Mouse (Mus musculus): ENCODE data around the gene En2. TPM values are rescaled to one million over a fixed set of nuclear protein-coding genes. Genes with fewer than 3 reads are reported as not detected.

Gene En2
- polyA plus RNA-seq, 1 experiment from 2014 or later, result not detected

DNA sequence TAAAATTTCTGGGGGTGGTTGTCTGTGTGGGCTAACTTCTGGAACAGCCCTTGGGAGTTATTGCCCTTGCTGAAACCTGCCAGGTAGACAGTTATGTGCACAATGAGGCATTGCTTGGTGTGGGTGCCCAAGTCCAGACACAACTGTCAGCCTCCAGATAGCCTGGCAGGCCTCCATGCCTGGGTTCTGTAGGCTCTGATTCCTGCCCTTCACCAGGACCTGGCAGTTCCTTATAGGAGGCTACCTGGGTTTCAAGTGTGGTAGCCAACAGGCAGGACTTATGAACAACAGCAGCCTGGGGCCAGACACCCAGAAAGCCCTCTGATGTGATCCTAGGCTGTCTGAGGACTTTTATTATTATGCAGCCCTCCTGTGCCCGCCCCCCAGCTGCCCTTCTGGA is 1.6 kb upstream of the En2 start:
- no peak overlapping the region for H3K9ac ChIP-seq (ENCODE audit: low read length)
- peaks cover 2% of the 10 kb centered on the region; the same call in 1 of the 2 replicates for H3K4me1 ChIP-seq (replicated peaks; ENCODE audit: control insufficient read depth, insufficient read depth)
- ATAC-seq (ENCODE audit: low FRiP score, low TSS enrichment), result no peak
- TF ChIP-seq EP300 (optimal IDR thresholded peaks at IDR 0.05), result no peak
- no peak for TF ChIP-seq CTCF (IDR thresholded peaks at IDR 0.05; ENCODE audit: low read depth)
- H3K4me3 ChIP-seq (ENCODE audit: low read depth, low read length), result no peak overlapping the region
- no peaks in the 10 kb centered on the region for H3K9me3 ChIP-seq (ENCODE audit: control insufficient read depth, low read length)
- H3K27ac ChIP-seq (replicated peaks), result no peak overlapping the region
- no peak overlapping the region for H3K4me2 ChIP-seq (replicated peaks; ENCODE audit: low read depth)
- 8% methylated on average over 1 of the region's 1 CpGs for WGBS
- no peaks in the 10 kb centered on the region for H3K36me3 ChIP-seq (ENCODE audit: control insufficient read depth, insufficient read depth, low read length)
- DNase-seq (ENCODE audit: low spot score), result no peak
- H3K27me3 ChIP-seq (ENCODE audit: control insufficient read depth, insufficient read depth, low read length), result peaks cover 47% of the 10 kb centered on the region

DNA sequence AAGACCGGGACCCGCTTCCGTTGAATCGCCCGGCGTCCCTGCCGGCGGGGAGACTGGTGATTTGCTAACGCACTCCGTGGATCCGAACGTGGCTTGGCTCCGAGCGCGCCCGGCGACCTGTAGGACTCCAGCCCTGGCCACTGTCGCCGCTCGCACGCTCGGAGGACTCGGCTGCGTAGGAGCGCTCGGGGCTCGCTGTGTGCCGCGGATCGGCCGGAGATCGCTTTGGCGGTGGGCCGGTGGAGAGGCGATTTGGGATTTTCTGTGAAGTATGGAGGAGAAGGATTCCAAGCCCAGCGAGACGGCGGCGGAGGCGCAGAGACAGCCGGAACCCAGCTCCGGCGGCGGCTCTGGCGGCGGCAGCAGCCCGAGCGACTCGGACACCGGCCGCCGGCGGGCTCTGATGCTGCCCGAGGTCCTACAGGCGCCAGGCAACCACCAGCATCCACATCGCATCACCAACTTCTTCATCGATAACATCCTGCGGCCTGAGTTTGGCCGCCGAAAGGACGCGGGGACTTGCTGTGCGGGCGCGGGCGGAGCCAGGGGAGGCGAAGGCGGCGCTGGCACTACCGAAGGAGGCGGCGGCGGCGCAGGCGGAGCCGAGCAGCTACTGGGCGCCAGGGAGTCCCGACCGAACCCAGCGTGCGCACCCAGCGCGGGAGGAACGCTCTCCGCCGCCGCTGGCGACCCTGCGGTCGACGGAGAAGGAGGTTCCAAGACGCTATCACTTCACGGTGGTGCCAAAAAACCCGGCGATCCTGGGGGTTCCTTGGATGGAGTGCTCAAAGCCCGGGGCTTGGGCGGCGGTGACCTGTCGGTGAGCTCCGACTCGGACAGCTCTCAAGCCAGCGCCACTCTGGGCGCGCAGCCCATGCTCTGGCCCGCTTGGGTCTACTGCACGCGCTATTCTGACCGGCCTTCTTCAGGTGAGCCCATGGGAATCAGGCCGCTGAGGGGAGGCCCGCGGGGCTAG is 1.1 kb downstream of the En2 start:
- peak; percentile 60 for DNase-seq (ENCODE audit: low spot score)
- no peak overlapping the region for H3K9ac ChIP-seq (ENCODE audit: low read length)
- ATAC-seq (ENCODE audit: low FRiP score, low TSS enrichment), result peak; percentile 62; the same call in 1 of the 2 replicates
- H3K4me2 ChIP-seq (replicated peaks; ENCODE audit: low read depth), result peak overlapping the region; percentile 76
- under 1% methylated on average over 107 of the region's 111 CpGs for WGBS
- peaks cover 47% of the 10 kb centered on the region; the same call in 1 of the 2 replicates for H3K27me3 ChIP-seq (ENCODE audit: control insufficient read depth, insufficient read depth, low read length)
- H3K4me3 ChIP-seq (ENCODE audit: low read depth, low read length), result peak overlapping the region; percentile 46
- H3K36me3 ChIP-seq (ENCODE audit: control insufficient read depth, insufficient read depth, low read length), result no peaks in the 10 kb centered on the region
- H3K4me1 ChIP-seq (replicated peaks; ENCODE audit: control insufficient read depth, insufficient read depth), result peaks cover 2% of the 10 kb centered on the region; the same call in 1 of the 2 replicates
- H3K9me3 ChIP-seq (ENCODE audit: control insufficient read depth, low read length), result no peaks in the 10 kb centered on the region
- H3K27ac ChIP-seq (replicated peaks), result no peak overlapping the region
- TF ChIP-seq EP300 (optimal IDR thresholded peaks at IDR 0.05), result no peak
- TF ChIP-seq CTCF (IDR thresholded peaks at IDR 0.05; ENCODE audit: low read depth), result no peak

DNA sequence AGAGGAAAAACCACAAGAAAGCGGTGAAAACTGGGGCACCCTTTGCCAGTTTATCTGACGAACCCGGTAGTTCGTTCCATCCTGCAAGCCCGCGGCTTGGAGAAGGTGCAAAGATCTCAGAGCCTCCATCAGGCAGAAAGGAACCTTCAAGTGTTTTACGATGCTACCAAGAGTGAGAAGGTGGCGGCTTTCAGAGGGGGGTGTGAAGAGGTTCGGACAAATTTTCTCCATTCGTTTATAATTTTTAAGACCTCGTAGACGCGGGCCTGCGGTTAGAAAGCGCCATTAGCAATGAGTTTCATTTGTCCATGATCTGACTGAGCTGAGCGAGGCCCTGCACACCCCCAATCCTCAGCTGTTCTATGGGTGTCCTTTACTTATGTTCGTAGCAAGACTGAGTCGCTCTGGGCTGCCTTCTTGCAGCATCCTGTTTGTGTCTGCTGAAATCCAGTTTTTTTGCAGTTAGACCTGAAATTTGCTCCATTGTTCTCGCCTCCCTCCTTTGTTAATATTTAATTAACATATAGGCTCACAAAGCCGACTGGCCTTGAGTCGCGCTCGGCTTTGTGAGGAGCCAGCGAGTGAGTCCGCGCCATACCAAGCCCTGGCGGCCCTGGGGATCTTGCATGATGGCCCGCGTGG is 2.2 kb downstream of the En2 start:
- DNase-seq (ENCODE audit: low spot score), result no peak
- peaks cover 38% of the 10 kb centered on the region; the same call in 1 of the 2 replicates for H3K27me3 ChIP-seq (ENCODE audit: control insufficient read depth, insufficient read depth, low read length)
- H3K9me3 ChIP-seq (ENCODE audit: control insufficient read depth, low read length), result no peaks in the 10 kb centered on the region
- H3K4me1 ChIP-seq (replicated peaks; ENCODE audit: control insufficient read depth, insufficient read depth), result peaks cover 2% of the 10 kb centered on the region; the same call in 1 of the 2 replicates
- no peak for ATAC-seq (ENCODE audit: low FRiP score, low TSS enrichment)
- H3K9ac ChIP-seq (ENCODE audit: low read length), result no peak overlapping the region
- H3K4me3 ChIP-seq (ENCODE audit: low read depth, low read length), result peak overlapping the region; percentile 12
- 2% methylated on average over 29 of the region's 29 CpGs for WGBS
- no peak overlapping the region for H3K27ac ChIP-seq (replicated peaks)
- peak overlapping the region; percentile 29; the same call in 1 of the 2 replicates for H3K4me2 ChIP-seq (replicated peaks; ENCODE audit: low read depth)
- no peaks in the 10 kb centered on the region for H3K36me3 ChIP-seq (ENCODE audit: control insufficient read depth, insufficient read depth, low read length)
- TF ChIP-seq EP300 (optimal IDR thresholded peaks at IDR 0.05) (no peak), CTCF (IDR thresholded peaks at IDR 0.05; ENCODE audit: low read depth) (no peak)

DNA sequence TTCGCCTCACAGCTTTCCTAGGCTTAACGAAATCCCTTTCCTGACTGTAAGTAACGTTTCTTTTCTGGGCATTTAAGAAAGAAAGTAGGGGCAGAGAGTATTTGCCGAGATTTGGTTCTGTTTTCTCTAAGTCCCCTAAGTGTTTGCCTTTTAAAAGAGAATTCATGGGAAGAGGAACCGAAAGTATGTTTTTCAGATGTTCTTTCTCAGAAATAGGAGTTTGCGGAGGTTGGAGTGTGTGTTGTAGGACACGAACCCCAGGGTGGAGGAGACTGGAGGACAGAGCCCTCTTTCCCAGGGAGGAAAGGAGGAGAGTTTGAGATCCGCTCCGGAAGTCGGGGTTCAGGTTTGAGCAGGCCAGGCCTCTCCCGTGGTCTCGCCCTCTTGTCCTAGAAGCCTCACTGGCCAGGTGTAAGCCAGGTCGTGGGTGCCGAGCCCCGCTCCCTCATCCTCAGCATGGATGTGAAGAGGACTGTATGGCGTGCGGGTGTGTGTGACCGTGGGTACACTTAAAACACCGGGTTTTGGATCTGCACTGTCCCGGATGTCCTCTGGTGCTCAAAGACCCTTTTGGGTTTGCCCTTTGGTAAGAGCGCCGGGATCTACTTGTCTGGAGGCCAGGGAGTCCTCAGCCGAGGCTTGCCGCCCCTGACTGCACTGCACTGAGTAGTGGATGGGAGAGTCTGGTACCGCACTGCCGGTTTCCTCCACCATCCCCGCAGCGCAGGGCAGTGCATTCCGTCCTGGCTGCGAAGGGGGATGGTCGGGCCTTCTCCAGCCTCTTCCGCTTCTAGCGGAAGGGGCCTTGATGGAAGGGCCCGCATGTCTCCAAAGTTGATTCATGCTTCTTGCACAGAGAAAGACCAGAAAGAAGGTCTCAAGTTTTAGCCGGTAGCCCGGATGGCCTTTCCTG is 3.0 kb downstream of the En2 start:
- H3K4me3 ChIP-seq (ENCODE audit: low read depth, low read length), result peak overlapping the region; percentile 12
- DNase-seq (ENCODE audit: low spot score), result no peak

DNA sequence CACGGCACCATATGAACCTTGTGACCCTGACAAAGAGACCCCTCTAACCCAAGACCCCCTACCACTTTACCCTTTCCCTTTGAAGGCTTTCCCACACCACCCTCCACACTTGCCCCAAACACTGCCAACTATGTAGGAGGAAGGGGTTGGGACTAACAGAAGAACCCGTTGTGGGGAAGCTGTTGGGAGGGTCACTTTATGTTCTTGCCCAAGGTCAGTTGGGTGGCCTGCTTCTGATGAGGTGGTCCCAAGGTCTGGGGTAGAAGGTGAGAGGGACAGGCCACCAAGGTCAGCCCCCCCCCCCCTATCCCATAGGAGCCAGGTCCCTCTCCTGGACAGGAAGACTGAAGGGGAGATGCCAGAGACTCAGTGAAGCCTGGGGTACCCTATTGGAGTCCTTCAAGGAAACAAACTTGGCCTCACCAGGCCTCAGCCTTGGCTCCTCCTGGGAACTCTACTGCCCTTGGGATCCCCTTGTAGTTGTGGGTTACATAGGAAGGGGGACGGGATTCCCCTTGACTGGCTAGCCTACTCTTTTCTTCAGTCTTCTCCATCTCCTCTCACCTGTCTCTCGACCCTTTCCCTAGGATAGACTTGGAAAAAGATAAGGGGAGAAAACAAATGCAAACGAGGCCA is 3.8 kb downstream of the En2 start:
- WGBS, result 8% methylated on average over 5 of the region's 5 CpGs
- H3K4me2 ChIP-seq (replicated peaks; ENCODE audit: low read depth), result no peak overlapping the region
- TF ChIP-seq EP300 (optimal IDR thresholded peaks at IDR 0.05) (no peak), CTCF (IDR thresholded peaks at IDR 0.05; ENCODE audit: low read depth) (no peak)
- H3K9me3 ChIP-seq (ENCODE audit: control insufficient read depth, low read length), result no peaks in the 10 kb centered on the region
- H3K4me1 ChIP-seq (replicated peaks; ENCODE audit: control insufficient read depth, insufficient read depth), result peaks cover 2% of the 10 kb centered on the region; the same call in 1 of the 2 replicates
- no peak overlapping the region for H3K27ac ChIP-seq (replicated peaks)
- peaks cover 38% of the 10 kb centered on the region; the same call in 1 of the 2 replicates for H3K27me3 ChIP-seq (ENCODE audit: control insufficient read depth, insufficient read depth, low read length)
- no peak overlapping the region for H3K4me3 ChIP-seq (ENCODE audit: low read depth, low read length)
- ATAC-seq (ENCODE audit: low FRiP score, low TSS enrichment), result no peak
- H3K36me3 ChIP-seq (ENCODE audit: control insufficient read depth, insufficient read depth, low read length), result no peaks in the 10 kb centered on the region
- DNase-seq (ENCODE audit: low spot score), result no peak
- no peak overlapping the region for H3K9ac ChIP-seq (ENCODE audit: low read length)

More for the DNA sequence above, 3.0 kb downstream of the En2 start:
- H3K4me2 ChIP-seq (replicated peaks; ENCODE audit: low read depth), result peak overlapping the region; percentile 29
- H3K9me3 ChIP-seq (ENCODE audit: control insufficient read depth, low read length), result no peaks in the 10 kb centered on the region
- peaks cover 2% of the 10 kb centered on the region; the same call in 1 of the 2 replicates for H3K4me1 ChIP-seq (replicated peaks; ENCODE audit: control insufficient read depth, insufficient read depth)
- H3K27me3 ChIP-seq (ENCODE audit: control insufficient read depth, insufficient read depth, low read length), result peaks cover 42% of the 10 kb centered on the region; the same call in 1 of the 2 replicates
- no peak overlapping the region for H3K27ac ChIP-seq (replicated peaks)
- H3K36me3 ChIP-seq (ENCODE audit: control insufficient read depth, insufficient read depth, low read length), result no peaks in the 10 kb centered on the region
- no peak for ATAC-seq (ENCODE audit: low FRiP score, low TSS enrichment)
- no peak overlapping the region for H3K9ac ChIP-seq (ENCODE audit: low read length)
- TF ChIP-seq EP300 (optimal IDR thresholded peaks at IDR 0.05), result no peak
- TF ChIP-seq CTCF (IDR thresholded peaks at IDR 0.05; ENCODE audit: low read depth), result no peak
- WGBS, result 4% methylated on average over 36 of the region's 36 CpGs
